Mouse (Mus musculus) right cerebral cortex, adult 18-20 months (tissue): ENCODE data around the gene Pou2f3.

ENCODE experiments used
- DNase-seq: peaks from one replicate; pipeline ENCODE4 v3.0.0; 2022; ENCODE audit warnings: mixed read lengths

The Pou2f3 gene

DNA sequence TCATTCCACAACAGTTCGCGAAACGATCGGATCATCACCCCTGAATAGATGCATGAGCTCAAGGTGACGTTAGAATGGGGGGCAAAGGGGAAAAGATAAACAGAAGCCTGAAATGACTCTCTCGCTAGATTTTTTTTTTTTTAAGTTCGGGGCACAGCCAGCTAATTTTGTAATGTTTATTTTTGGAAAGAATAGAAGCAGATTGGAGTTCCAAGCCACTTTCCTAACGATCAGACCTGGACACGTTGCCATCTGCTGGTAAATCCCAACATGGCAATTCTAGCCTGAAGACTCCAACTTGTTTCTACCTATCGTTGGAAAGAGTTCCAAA is 103.0 kb downstream of the Pou2f3 start, which contains the start of gene Arhgef12:
Gene Arhgef12, minus strand, starts transcription at position 53 of the 331 bp plus-strand sequence.
- peak; percentile 68 for DNase-seq

- no peak for DNase-seq
Observed at GRCm38 (mm10) chr9:43106426-43107186, 103.6 kb downstream of the Pou2f3 start.

GRCm38 (mm10) chr9:43105664-43106361 is 104.4 kb downstream of the Pou2f3 start:
- DNase-seq: peak; percentile 92

DNA sequence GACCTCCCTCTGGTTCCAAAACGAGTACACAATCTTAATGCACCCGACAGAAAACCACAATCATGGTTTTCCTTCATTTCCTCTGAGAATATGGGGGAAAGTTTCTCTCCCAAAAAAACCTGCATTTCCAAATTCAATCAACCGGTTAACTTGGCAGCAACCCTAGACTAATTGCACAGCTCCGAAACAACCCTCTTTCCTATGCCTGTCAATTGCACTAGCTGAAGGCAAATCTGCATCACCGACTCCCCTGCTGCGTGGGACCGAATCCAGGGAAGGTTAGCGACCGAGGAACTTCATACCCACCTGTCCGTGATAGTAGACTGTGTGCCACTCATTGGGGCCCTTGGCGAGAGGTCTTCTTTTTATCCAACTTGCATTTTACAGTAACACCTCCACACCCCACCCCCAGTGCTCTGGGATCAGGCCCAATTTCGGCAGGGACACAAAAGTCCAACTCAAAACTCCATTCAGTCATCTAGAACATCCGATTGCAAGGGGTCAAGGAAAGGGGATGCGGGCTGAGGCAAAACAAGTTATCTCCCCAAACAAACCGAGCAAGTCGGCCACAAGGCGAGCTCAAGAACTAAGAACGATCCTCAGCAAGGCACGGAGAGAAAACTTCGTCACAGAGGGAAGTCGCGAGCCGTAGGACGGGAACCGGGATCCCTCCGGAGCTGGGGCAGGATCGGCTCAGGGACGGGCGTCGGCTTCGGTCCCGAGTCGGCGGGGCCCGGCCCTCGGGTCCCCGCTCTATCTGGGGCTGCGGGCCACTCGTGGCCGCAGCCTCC is 105.1 kb downstream of the Pou2f3 start:
- DNase-seq: peak; percentile 21

DNA sequence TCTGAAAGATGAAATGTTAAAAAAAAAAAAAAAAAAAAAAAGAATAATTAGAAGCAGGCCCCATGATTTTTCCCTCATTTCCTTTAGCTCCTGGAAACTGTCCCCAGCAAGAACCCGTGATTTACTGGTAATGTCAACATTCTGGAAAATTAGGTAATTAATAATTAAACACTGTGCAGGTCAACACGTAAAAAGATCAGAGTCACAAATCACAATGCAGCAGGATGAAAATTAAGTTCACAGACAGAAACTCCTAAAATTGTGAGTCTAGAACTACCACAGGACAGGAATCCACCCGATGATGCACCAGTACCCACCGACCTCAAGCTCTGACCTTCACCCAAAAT is 105.7 kb downstream of the Pou2f3 start:
- DNase-seq: no peak

- DNase-seq: no peak
Observed at GRCm38 (mm10) chr9:43103675-43104299, 106.4 kb downstream of the Pou2f3 start.

GRCm38 (mm10) chr9:43102931-43103330 is 107.2 kb downstream of the Pou2f3 start:
- DNase-seq: no peak

- DNase-seq: no peak
Observed at GRCm38 (mm10) chr9:43101936-43102595, 108.1 kb downstream of the Pou2f3 start.

GRCm38 (mm10) chr9:43098922-43099321 is 111.2 kb downstream of the Pou2f3 start:
- DNase-seq: no peak

DNA sequence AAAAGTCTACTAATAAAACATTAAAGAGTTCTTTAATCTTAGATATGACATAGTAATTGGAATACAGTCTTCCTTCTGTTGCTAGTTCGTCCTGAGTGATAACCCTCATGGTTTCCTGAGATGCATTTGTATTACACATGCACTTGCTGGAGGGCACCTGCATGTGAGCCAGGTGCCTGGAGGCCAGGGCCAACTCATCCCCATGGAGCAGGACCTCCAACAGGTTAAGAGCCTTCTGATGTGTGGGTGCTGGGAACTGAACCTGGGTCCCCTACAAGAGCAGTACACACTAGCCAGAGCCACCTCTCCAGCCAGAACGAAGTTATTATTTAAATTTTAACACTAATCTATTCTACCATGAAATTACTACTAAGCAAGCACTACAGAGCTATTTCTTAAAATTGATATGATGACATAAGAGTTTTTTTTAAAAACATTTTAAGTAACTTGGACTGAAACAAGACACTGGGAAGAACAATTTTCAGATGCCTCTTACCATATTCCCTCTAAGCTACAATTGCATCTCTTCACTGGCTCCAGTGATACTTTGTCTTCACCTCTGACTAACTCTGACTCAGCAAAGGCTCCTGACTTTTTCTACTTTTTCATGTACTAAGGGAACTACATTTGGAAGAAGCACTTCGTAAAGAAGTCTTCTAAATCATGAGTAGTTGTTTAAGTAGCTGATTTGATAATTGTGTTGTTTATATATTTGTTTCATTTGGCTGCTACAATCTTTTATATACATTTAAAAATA is 112.2 kb downstream of the Pou2f3 start:
- DNase-seq: no peak

GRCm38 (mm10) chr9:43096337-43096736 is 113.8 kb downstream of the Pou2f3 start:
- no peak for DNase-seq

DNA sequence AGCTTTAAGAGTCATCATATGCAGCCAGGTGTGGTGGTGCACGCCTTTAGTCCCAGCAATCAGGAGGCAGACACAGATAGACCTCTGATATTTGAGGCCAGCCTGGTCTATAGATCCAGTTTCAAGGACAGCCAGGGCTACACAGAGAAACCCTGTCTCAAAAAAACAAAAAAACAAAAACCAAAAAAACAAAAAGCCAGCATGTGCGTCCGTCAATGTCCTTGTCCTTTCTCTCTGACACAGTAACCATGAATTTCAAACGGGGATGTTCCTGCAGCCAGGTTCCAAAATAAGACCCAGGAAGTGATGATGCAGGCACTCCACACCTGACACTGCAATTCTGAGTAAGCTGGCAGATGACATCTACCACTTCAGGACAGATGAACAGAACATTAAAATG is 115.3 kb downstream of the Pou2f3 start:
- no peak for DNase-seq

GRCm38 (mm10) chr9:43093803-43094202 is 116.4 kb downstream of the Pou2f3 start:
- DNase-seq: peak; percentile 33

- DNase-seq: no peak
Observed at GRCm38 (mm10) chr9:43085686-43086285, 124.4 kb downstream of the Pou2f3 start.

DNA sequence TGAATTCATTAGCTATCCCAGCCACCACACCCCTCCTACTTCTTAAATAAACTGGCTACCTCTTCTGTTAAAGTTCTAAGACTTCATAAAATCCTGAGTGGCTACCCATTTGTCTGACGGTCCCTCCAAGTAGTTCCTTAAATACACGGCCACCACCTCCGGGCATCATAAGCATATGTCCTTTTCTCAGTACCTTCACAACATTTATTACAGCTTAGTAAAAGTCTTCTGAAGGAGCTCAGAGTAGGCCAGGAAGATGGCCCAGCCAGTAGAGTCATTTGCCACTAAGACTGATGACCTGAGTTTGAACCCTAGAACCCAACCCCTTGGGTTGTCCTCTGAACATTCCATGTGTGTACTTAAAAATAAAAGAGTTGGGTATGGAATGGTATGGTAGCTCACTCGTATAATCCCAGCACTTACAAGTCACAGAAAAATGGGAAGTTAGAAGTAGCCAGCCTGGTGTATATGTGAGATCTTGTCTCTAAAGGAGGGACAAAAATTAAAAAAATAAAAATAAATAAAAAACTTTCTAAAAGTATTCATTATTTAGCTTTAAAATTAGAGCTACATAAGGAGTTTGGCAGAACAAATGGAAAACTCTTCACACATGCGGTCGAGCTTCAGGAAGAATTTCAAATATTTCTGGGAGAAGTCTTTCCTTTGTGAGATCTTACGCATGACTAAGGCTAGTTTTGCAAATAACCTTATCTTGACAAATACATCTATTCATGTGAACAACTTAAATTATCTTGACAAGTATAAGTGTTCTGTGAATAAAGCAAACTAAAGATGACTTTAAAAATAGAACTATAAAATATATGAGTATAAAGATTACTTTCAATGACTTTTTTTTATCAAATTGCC is 125.4 kb downstream of the Pou2f3 start:
- DNase-seq: no peak

- no peak for DNase-seq
Observed at GRCm38 (mm10) chr9:43083441-43084055, 126.6 kb downstream of the Pou2f3 start.

- no peak for DNase-seq
Observed at GRCm38 (mm10) chr9:43078711-43079110, 131.5 kb downstream of the Pou2f3 start.

- DNase-seq: no peak
Observed at GRCm38 (mm10) chr9:43076163-43076562, 134.0 kb downstream of the Pou2f3 start.

GRCm38 (mm10) chr9:43074611-43075010 is 135.6 kb downstream of the Pou2f3 start:
- no peak for DNase-seq
